Mouse (Mus musculus) liver, adult 2 months (tissue): ENCODE measurements around the gene Cst11. TPM values are rescaled to one million over a fixed set of nuclear protein-coding genes. Genes with fewer than 3 reads are reported as not detected.
"Not testable (repeated sequence)": the region's sequence is repeated elsewhere in the genome, so short reads cannot be mapped to it uniquely, and the experiment has no call there.

Source experiments
- DNase-seq: peaks from one replicate; pipeline ENCODE4 v3.0.0-alpha.2; 2011; ENCODE audit warnings: low read depth, low spot score; ENCODE audit errors: extremely low read depth
- H3K27ac ChIP-seq: fragments of 200-500 bp; replicated peaks from 2 replicates; pipeline ENCODE4 v1.5.1; 2012; ENCODE audit warnings: low read depth, mild to moderate bottlenecking, control low read depth, inconsistent platforms, low read length; ENCODE audit not compliant: insufficient read depth
- H3K27me3 ChIP-seq: fragments of 200-500 bp; 2 replicates; pipeline ENCODE4 v1.6.1; 2012; ENCODE audit warnings: mild to moderate bottlenecking, moderate library complexity, low read length, inconsistent platforms; ENCODE audit not compliant: control insufficient read depth, insufficient read depth
- H3K36me3 ChIP-seq: fragments of 200-500 bp; 2 replicates; pipeline ENCODE4 v1.6.1; 2012; ENCODE audit warnings: low read length, inconsistent platforms; ENCODE audit not compliant: control insufficient read depth, insufficient read depth
- H3K4me1 ChIP-seq: fragments of 200-500 bp; 2 replicates; pipeline ENCODE4 v1.6.1; 2011; ENCODE audit warnings: low read length; ENCODE audit not compliant: control insufficient read depth, insufficient read depth
- H3K4me3 ChIP-seq: fragments of 200-500 bp; 2 replicates; pipeline ENCODE4 v1.5.1; 2011; ENCODE audit warnings: low read depth, mild to moderate bottlenecking, control low read depth, low read length, moderate library complexity; ENCODE audit not compliant: insufficient read depth
- H3K79me2 ChIP-seq: fragments of 200-500 bp; 2 replicates; pipeline ENCODE4 v1.6.1; 2012; ENCODE audit warnings: inconsistent platforms, mild to moderate bottlenecking, low read length, moderate library complexity; ENCODE audit not compliant: control insufficient read depth, insufficient read depth
- H3K9ac ChIP-seq: fragments of 200-500 bp; 2 replicates; pipeline ENCODE4 v1.6.1; 2012; ENCODE audit warnings: low read depth, mild to moderate bottlenecking, control low read depth, inconsistent platforms, low read length
- CTCF ChIP-seq: fragments of 200-500 bp; IDR thresholded peaks from 2 replicates; pipeline ENCODE4 v1.5.1; 2011; ENCODE audit warnings: low read depth, low read length, control low read depth
- POLR2A ChIP-seq: fragments of 200-500 bp; IDR thresholded peaks from 2 replicates; pipeline ENCODE4 v1.6.1; 2011; ENCODE audit warnings: low read length, control low read depth; ENCODE audit not compliant: insufficient read depth; ENCODE audit errors: extremely low read depth
- WGBS: fragments of 180-500 bp; shearing (Covaris S2); methylation state at CpG from one replicate; pipeline ENCODE4 v1.1.7; 2018; 5-methylcytosine and 5-hydroxymethylcytosine counted together
- polyA plus RNA-seq: library from polyadenylated mRNA; depleted of rRNA; stranded (reverse); fragments of >200 nt; gene quantifications from 2 replicates; pipeline ENCODE4 v1.2.3, GENCODE M21; 2012; rRNA removed
- total RNA-seq: library from RNA; depleted of rRNA; stranded (reverse); fragments of >200 nt; gene quantifications from 2 replicates; pipeline ENCODE4 v1.2.3, GENCODE M21; 2014; rRNA removed

The Cst11 gene
- total RNA-seq, result not detected in 2 replicates
- not detected in 2 replicates for polyA plus RNA-seq

DNA sequence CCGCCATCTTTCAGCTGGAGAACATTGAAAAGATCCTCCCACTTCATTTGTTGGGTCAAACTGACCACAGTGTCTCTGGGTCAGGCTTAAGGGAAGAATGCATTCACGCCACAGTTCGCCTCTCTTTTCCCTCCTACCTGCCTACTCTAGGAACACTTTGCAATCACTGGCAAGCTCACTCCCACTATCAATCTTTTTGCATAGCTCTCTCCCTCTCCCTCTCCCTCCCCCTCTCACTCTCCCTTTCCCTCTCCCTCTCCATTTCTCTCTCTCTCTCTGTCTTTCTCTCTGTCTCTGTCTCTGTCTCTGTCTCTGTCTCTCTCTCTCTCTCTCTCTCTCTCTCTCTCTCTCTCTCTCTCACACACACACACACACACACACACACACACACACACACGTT, at the start of gene Cst11:
TSS of gene Cst11 (minus strand) at position 101 of the 400 bp plus-strand sequence.
- not testable (repeated sequence) for H3K9ac ChIP-seq, H3K27me3 ChIP-seq, H3K27ac ChIP-seq, H3K4me1 ChIP-seq, H3K36me3 ChIP-seq, H3K4me3 ChIP-seq, DNase-seq, H3K79me2 ChIP-seq
- 80% methylated on average over 4 of the region's 4 CpGs for WGBS

DNA sequence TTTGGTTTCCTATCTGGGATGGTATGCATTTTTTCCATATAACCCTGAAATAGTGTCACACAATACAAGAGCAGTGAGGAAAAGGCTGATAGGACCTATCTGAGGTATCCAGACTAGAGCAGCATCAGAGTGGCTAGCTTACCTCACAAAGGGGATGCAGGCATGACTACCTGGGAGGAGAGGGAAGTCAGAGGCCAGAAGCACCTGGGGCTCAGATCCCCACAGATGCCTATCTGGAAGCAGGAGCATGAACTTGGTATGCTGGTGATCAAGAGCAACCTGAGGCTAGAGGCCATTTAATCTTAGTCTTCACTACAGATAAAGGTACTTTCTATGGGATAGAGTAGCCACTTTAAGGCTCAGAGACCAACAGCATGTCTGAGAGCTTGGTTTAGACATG, 48.6 kb upstream of the Cst11 start, which contains the start of gene Cst13:
TSS of gene Cst13 (plus strand) at position 173 of the 400 bp plus-strand sequence.
- Histone ChIP-seq H3K27me3 (no peaks in the 10 kb centered on the region), H3K9ac (no peak within 1 kb of the TSS), H3K4me1 (no peaks in the 10 kb centered on the region), H3K27ac (no peak within 1 kb of the TSS), H3K4me3 (no peak within 1 kb of the TSS), H3K36me3 (no peaks in the 10 kb centered on the region), H3K79me2 (no peaks in the 10 kb centered on the region)
- DNase-seq, result no peak
- no peak for TF ChIP-seq CTCF
- TF ChIP-seq POLR2A, result no peak

DNA sequence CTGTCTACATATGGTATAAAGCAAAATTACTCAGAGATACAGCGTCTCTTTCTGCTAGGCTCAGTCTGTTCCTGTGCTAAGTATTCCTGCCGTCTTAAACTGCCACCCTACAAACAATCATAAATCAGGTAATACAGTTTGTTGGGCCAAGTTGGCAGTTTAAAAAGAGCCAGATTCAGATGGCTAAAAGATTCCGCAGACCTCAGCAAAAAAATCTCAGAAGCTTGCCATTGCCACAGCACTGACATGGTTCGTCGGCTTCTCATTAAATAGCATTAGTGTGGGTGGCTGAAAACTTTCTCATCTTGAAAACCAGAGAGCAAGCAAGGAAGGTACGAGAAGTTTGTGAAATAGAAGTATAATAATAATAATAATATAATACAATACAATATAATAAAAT, 35.4 kb upstream of the Cst11 start:
- H3K79me2 ChIP-seq, result no peaks in the 10 kb centered on the region
- DNase-seq, result no peak
- no peaks in the 10 kb centered on the region for H3K27me3 ChIP-seq
- no peak overlapping the region for H3K4me3 ChIP-seq
- no peak overlapping the region for H3K9ac ChIP-seq
- no peaks in the 10 kb centered on the region for H3K36me3 ChIP-seq
- H3K4me1 ChIP-seq, result no peaks in the 10 kb centered on the region
- WGBS, result 84% methylated on average over 6 of the region's 6 CpGs
- H3K27ac ChIP-seq, result no peak overlapping the region
- TF ChIP-seq CTCF, result no peak
- no peak for TF ChIP-seq POLR2A

DNA sequence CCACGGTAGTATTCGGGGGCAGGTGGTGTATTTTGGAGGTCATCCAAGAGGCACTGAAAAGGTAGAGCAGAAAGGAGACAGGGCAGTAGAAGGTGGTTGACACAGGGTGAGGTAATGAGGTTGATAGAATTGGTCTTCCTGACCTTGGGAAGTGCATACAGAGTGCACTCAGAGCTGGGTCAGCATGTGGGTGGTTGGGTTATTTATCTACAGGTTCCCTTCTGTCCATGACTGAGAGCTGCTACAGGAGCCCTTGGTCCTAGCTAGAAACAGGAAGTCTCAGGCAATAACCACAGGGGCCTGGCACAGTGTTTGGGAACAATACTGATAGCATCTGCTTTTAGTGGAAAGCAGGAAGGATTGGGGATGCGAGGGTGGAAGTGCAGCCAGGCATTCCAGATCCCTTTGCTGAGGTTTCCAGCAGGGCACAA, 30.2 kb upstream of the Cst11 start:
- H3K4me3 ChIP-seq, result no peak overlapping the region
- no peaks in the 10 kb centered on the region for H3K27me3 ChIP-seq
- no peaks in the 10 kb centered on the region for H3K36me3 ChIP-seq
- no peak for DNase-seq
- H3K27ac ChIP-seq, result no peak overlapping the region
- no peaks in the 10 kb centered on the region for H3K79me2 ChIP-seq
- no peaks in the 10 kb centered on the region for H3K4me1 ChIP-seq
- TF ChIP-seq CTCF, result no peak
- no peak for TF ChIP-seq POLR2A
- 16% methylated on average over 3 of the region's 3 CpGs for WGBS
- H3K9ac ChIP-seq, result no peak overlapping the region

DNA sequence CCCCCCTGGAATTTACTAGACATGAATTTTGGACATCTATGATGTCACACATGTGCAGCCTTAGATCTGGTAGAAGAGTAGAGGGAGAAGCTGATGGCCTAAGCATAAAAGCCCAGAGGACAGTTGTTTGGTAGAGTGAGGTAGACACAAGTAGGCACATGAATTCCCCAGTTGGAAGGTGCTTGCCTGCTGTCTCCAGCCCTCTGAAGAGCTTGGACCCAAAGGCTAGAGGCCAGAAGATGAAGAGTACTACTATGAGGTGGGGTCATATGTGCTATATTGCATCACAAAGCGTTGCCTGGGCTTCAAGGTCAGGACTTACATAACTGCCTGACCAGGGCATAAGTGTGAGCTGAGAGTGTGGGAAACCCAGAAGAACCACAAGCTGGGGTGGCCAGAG, 27.2 kb upstream of the Cst11 start, which contains the start of gene Cst8:
TSS of gene Cst8 (plus strand) at position 301 of the 400 bp plus-strand sequence.
- DNase-seq, result peak; percentile 0
- Histone ChIP-seq H3K36me3 (no peaks in the 10 kb centered on the region), H3K27me3 (no peaks in the 10 kb centered on the region), H3K4me3 (no peak within 1 kb of the TSS), H3K4me1 (no peaks in the 10 kb centered on the region), H3K9ac (no peak within 1 kb of the TSS), H3K79me2 (no peaks in the 10 kb centered on the region), H3K27ac (no peak within 1 kb of the TSS)
- 47% methylated on average over 1 of the region's 1 CpGs for WGBS
- TF ChIP-seq POLR2A (no peak), CTCF (no peak)

DNA sequence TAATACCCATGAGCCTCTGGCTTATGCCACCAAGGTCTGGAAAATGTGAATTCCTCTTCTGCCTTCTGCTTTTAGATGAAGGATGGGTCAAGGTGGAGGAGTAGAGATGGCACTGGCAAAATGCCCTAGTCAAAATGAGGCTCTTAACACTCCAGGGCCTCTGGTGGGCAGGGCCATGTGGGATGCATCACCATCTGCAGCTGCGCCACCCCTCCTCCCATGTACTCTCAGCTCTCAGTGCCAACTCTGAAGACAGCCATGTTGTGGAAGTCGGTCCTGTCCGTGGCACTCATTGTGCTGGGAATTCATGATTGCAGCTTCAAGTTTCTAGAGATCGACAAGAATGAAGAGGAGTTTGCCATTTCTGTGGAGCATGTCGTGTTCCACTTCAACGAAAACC, 17.8 kb upstream of the Cst11 start, which contains the start of gene Cst12:
TSS of gene Cst12 (plus strand) at position 220 of the 400 bp plus-strand sequence.
- Histone ChIP-seq H3K4me3 (no peak within 1 kb of the TSS), H3K27me3 (no peaks in the 10 kb centered on the region), H3K27ac (no peak within 1 kb of the TSS), H3K36me3 (no peaks in the 10 kb centered on the region), H3K4me1 (no peaks in the 10 kb centered on the region), H3K79me2 (no peaks in the 10 kb centered on the region), H3K9ac (no peak within 1 kb of the TSS)
- WGBS, result 96% methylated on average over 6 of the region's 6 CpGs
- no peak for DNase-seq
- TF ChIP-seq POLR2A, result no peak
- TF ChIP-seq CTCF, result no peak
